Mouse (Mus musculus) hindbrain, embryonic 10.5 days (tissue): Measurements from ENCODE around the gene Cstf3. TPM values are rescaled to one million over a fixed set of nuclear protein-coding genes. Genes with fewer than 3 reads are reported as not detected.

ENCODE experiments used
- DNase-seq: peaks from one replicate; pipeline ENCODE4 v3.0.0-alpha.2; 2017; ENCODE audit warnings: low spot score
- H3K27ac ChIP-seq: fragments of 300-500 bp; sonication (generic); 2 replicates; pipeline ENCODE4 v1.5.1; 2016; ENCODE audit warnings: mild to moderate bottlenecking, moderate library complexity
- H3K27me3 ChIP-seq: fragments of 300-500 bp; sonication (generic); 2 replicates; pipeline ENCODE4 v1.6.1; 2016; ENCODE audit warnings: mild to moderate bottlenecking; ENCODE audit not compliant: poor library complexity, insufficient read depth, severe bottlenecking
- H3K36me3 ChIP-seq: fragments of 300-500 bp; sonication (generic); 2 replicates; pipeline ENCODE4 v1.6.1; 2016; ENCODE audit warnings: mild to moderate bottlenecking, moderate library complexity
- H3K4me1 ChIP-seq: fragments of 300-500 bp; sonication (generic); replicated peaks from 2 replicates; pipeline ENCODE4 v1.6.1; 2016; ENCODE audit warnings: mild to moderate bottlenecking
- H3K4me3 ChIP-seq: fragments of 300-500 bp; sonication (generic); 2 replicates; pipeline ENCODE4 v1.5.1; 2016; ENCODE audit warnings: mild to moderate bottlenecking, moderate library complexity
- H3K9me3 ChIP-seq: fragments of 300-500 bp; sonication (generic); 2 replicates; pipeline ENCODE4 v1.6.1; 2016; ENCODE audit warnings: mild to moderate bottlenecking, moderate library complexity
- WGBS: fragments of 180-500 bp; shearing (Covaris S2); methylation state at CpG from one replicate; pipeline ENCODE4 v1.1.7; 2016; 5-methylcytosine and 5-hydroxymethylcytosine counted together
- polyA plus RNA-seq: library from polyadenylated mRNA; unstranded; fragments of >200 nt; fragmentation: Nextera tagmentation; extraction: Ambion mirVana; gene quantifications from 2 replicates; pipeline ENCODE4 v1.2.1, GENCODE M21; 2016

The Cstf3 gene
- polyA plus RNA-seq, 1 experiment from 2014 or later, result 86.4 TPM

GRCm38 (mm10) chr2:104692551-104692950 lies 102.2 kb downstream of the Cstf3 start:
- H3K9me3 ChIP-seq, result no peaks in the 10 kb centered on the region
- H3K27me3 ChIP-seq, result no peaks in the 10 kb centered on the region
- no peak overlapping the region for H3K4me3 ChIP-seq
- peaks cover 7% of the 10 kb centered on the region for H3K36me3 ChIP-seq
- DNase-seq, result no peak
- 89% methylated on average over 2 of the region's 2 CpGs for WGBS
- H3K27ac ChIP-seq, result no peak overlapping the region
- no peaks in the 10 kb centered on the region for H3K4me1 ChIP-seq

- no peak for DNase-seq
These were observed 109.3 kb downstream of the Cstf3 start for GRCm38 (mm10) chr2:104699659-104700058.

GRCm38 (mm10) chr2:104703158-104703557 lies 112.8 kb downstream of the Cstf3 start:
- Histone ChIP-seq H3K9me3 (no peaks in the 10 kb centered on the region), H3K4me1 (no peaks in the 10 kb centered on the region), H3K36me3 (peaks cover 26% of the 10 kb centered on the region), H3K27me3 (no peaks in the 10 kb centered on the region), H3K27ac (no peak overlapping the region), H3K4me3 (no peak overlapping the region)
- DNase-seq, result no peak
- 61% methylated on average over 3 of the region's 3 CpGs for WGBS

More at GRCm38 (mm10) chr2:104699659-104700058, 109.3 kb downstream of the Cstf3 start:
- WGBS, result 88% methylated on average over 11 of the region's 11 CpGs
- H3K4me3 ChIP-seq, result no peak overlapping the region
- H3K27ac ChIP-seq, result no peak overlapping the region
- peaks cover 20% of the 10 kb centered on the region for H3K36me3 ChIP-seq
- no peaks in the 10 kb centered on the region for H3K27me3 ChIP-seq
- H3K4me1 ChIP-seq, result no peaks in the 10 kb centered on the region
- no peaks in the 10 kb centered on the region for H3K9me3 ChIP-seq

GRCm38 (mm10) chr2:104704355-104704754 lies 114.0 kb downstream of the Cstf3 start:
- Histone ChIP-seq H3K36me3 (peaks cover 31% of the 10 kb centered on the region), H3K27me3 (no peaks in the 10 kb centered on the region), H3K9me3 (no peaks in the 10 kb centered on the region), H3K27ac (no peak overlapping the region), H3K4me3 (no peak overlapping the region), H3K4me1 (no peaks in the 10 kb centered on the region)
- no peak for DNase-seq
- 88% methylated on average over 3 of the region's 3 CpGs for WGBS

- Histone ChIP-seq H3K27me3 (peaks cover 9% of the 10 kb centered on the region), H3K36me3 (peaks cover 21% of the 10 kb centered on the region), H3K27ac (peak overlapping the region; percentile 60), H3K4me1 (peaks cover 39% of the 10 kb centered on the region), H3K4me3 (peak overlapping the region; percentile 89; the same call in 1 of the 2 replicates), H3K9me3 (no peaks in the 10 kb centered on the region)
- no peak for DNase-seq
- 71% methylated on average over 6 of the region's 6 CpGs for WGBS
These were observed 119.5 kb downstream of the Cstf3 start for GRCm38 (mm10) chr2:104709786-104710337.

- peaks cover 15% of the 10 kb centered on the region; the same call in 1 of the 2 replicates for H3K36me3 ChIP-seq
- 22% methylated on average over 6 of the region's 6 CpGs for WGBS
- H3K27me3 ChIP-seq, result peaks cover 9% of the 10 kb centered on the region
- peak overlapping the region; percentile 89 for H3K4me3 ChIP-seq
- DNase-seq, result peak; percentile 27
- no peaks in the 10 kb centered on the region for H3K9me3 ChIP-seq
- peaks cover 39% of the 10 kb centered on the region for H3K4me1 ChIP-seq
- H3K27ac ChIP-seq, result peak overlapping the region; percentile 98
These were observed 120.5 kb downstream of the Cstf3 start for GRCm38 (mm10) chr2:104710670-104711370.

- Histone ChIP-seq H3K9me3 (no peaks in the 10 kb centered on the region), H3K27me3 (peaks cover 9% of the 10 kb centered on the region), H3K36me3 (peaks cover 12% of the 10 kb centered on the region; the same call in 1 of the 2 replicates), H3K27ac (peak within 1 kb of the TSS; percentile 98), H3K4me1 (peaks cover 39% of the 10 kb centered on the region), H3K4me3 (peak within 1 kb of the TSS; percentile 89)
- peak; percentile 72 for DNase-seq
- WGBS, result under 1% methylated on average over 98 of the region's 99 CpGs
These were observed 121.5 kb downstream of the Cstf3 start, which contains the start of gene Tcp11l1 for GRCm38 (mm10) chr2:104711585-104712485. Gene Tcp11l1, minus strand, starts transcription at chr2:104712169.

GRCm38 (mm10) chr2:104712486-104712809 lies 122.1 kb downstream of the Cstf3 start:
- Histone ChIP-seq H3K4me3 (peak overlapping the region; percentile 89), H3K4me1 (peaks cover 39% of the 10 kb centered on the region), H3K27me3 (peaks cover 9% of the 10 kb centered on the region), H3K36me3 (peaks cover 12% of the 10 kb centered on the region; the same call in 1 of the 2 replicates), H3K9me3 (no peaks in the 10 kb centered on the region), H3K27ac (peak overlapping the region; percentile 98)
- DNase-seq, result no peak
- 3% methylated on average over 7 of the region's 7 CpGs for WGBS

- 42% methylated on average over 15 of the region's 15 CpGs for WGBS
- peaks cover 9% of the 10 kb centered on the region for H3K27me3 ChIP-seq
- DNase-seq, result no peak
- no peaks in the 10 kb centered on the region for H3K9me3 ChIP-seq
- H3K4me1 ChIP-seq, result peaks cover 39% of the 10 kb centered on the region
- no peak overlapping the region for H3K27ac ChIP-seq
- H3K4me3 ChIP-seq, result no peak overlapping the region
- H3K36me3 ChIP-seq, result no peaks in the 10 kb centered on the region
These were observed 124.0 kb downstream of the Cstf3 start for GRCm38 (mm10) chr2:104714254-104714691.

Other genes with a start within 250 kb of the Cstf3 start
- gene D430041D05Rik, start 179.5 kb upstream of the Cstf3 start, polyA plus RNA-seq, result 1.2 and 1.7 TPM in 2 replicates
- gene Hipk3, start 96.1 kb upstream of the Cstf3 start, polyA plus RNA-seq, result 7.0 and 8.4 TPM in 2 replicates
- gene Tcp11l1, start 121.6 kb downstream of the Cstf3 start, polyA plus RNA-seq, result 54.5 and 64.1 TPM in 2 replicates
- gene Pin1rt1, start 125.9 kb downstream of the Cstf3 start, polyA plus RNA-seq, result not detected in 2 replicates
- 2.1 and 2.8 TPM in 2 replicates for gene Depdc7, start 152.4 kb downstream of the Cstf3 start, polyA plus RNA-seq
- 7.1 and 9.8 TPM in 2 replicates for gene Qser1, start 226.2 kb downstream of the Cstf3 start, polyA plus RNA-seq